ENCODE assay signal across 7 mouse cellular contexts in the genomic region with DNA sequence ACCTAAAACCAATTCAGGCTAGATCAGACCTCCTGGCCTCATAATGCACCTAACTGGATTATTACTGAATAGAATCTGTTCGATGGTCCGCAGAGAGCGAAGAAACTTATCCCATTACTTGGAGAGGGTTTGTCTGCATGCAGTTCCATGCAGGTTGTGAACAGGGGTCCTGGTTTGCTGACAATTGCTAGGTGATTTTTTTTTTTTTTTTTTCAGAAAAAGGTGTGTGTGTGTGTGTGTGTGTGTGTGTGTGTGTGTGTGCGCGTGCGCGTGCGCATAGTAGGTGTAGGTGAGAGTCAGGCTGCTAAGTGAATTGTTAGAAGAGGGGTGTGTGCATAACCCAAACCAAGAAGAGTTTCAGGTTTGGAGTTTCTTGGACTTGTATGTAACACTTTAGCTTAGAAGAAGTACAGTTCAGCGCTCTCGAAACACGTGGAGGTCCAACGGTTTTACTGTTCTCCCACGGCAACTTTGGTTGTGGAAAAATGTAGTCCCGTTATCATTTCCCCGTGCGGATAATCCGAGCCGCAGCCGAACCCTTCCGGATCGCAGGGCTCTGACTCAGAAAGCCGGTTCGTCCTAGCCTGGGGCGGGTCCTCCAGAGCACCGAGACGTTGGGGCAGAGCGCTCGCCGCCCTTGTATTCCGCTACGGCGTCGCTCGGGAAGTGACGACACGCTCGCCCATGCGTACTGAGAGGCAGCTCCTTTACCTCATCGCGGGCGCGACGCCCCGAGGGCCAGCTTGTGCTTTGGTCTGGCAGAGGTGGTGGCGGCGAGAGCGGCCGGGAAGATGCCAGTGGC. TPM values are rescaled to one million over a fixed set of nuclear protein-coding genes. Genes with fewer than 3 reads are reported as not detected.
DNase-seq lines count a peak whose midpoint lies in the region; ATAC-seq lines count a peak whose summit lies in the region.

TSS of gene Cops8 (plus strand) at position 223 of the 802 bp plus-strand sequence.

- peaks cover 16% of the 10 kb centered on the region for H3K36me3 ChIP-seq in intestine, embryonic 15.5 days
- H3K36me3 ChIP-seq in midbrain, embryonic 10.5 days: peaks cover 27% of the 10 kb centered on the region

- 0 out of 2 replicates have a peak, but pooled peaks cover 2% of the 10 kb centered on the region for H3K4me1 ChIP-seq in intestine, embryonic 15.5 days (replicated peaks)
- peaks cover 14% of the 10 kb centered on the region for H3K4me1 ChIP-seq in midbrain, embryonic 10.5 days

- peak; percentile 98 for DNase-seq in adrenal gland, adult 2 months
- peak; percentile 95 for DNase-seq in embryo, embryonic 11.5 days (ENCODE audit: low read depth, low spot score)
- peak; percentile 96 for DNase-seq in gastrocnemius, postnatal 36 days
- DNase-seq in left cerebral cortex, postnatal 25 days (ENCODE audit: low spot score in 2 of 2): peak; percentile 99
- peak; percentile 96 for DNase-seq in midbrain, embryonic 10.5 days (ENCODE audit: low spot score)
- peak; percentile 97 for DNase-seq in right cerebral cortex, postnatal 4 days

- ATAC-seq in intestine, embryonic 15.5 days: peak; percentile 100

- peak within 1 kb of the TSS; percentile 86 for H3K9ac ChIP-seq in intestine, embryonic 15.5 days

- WGBS in intestine, embryonic 15.5 days: 5% methylated on average over 48 of the region's 48 CpGs
- 5% methylated on average over 48 of the region's 48 CpGs for WGBS in midbrain, embryonic 10.5 days

- H3K27ac ChIP-seq in intestine, embryonic 15.5 days: peak within 1 kb of the TSS; percentile 77
- H3K27ac ChIP-seq in midbrain, embryonic 10.5 days (replicated peaks): peak within 1 kb of the TSS; percentile 82

- H3K4me2 ChIP-seq in intestine, embryonic 15.5 days (replicated peaks): peak within 1 kb of the TSS; percentile 57

- no peaks in the 10 kb centered on the region for H3K9me3 ChIP-seq in intestine, embryonic 15.5 days
- no peaks in the 10 kb centered on the region for H3K9me3 ChIP-seq in midbrain, embryonic 10.5 days (replicated peaks)

- no peaks in the 10 kb centered on the region for H3K27me3 ChIP-seq in intestine, embryonic 15.5 days (replicated peaks)
- H3K27me3 ChIP-seq in midbrain, embryonic 10.5 days (ENCODE audit: low read depth, poor library complexity, severe bottlenecking): no peaks in the 10 kb centered on the region

- intact Hi-C loops in gastrocnemius, postnatal 36 days (cut with DNase I): no loop called here
- intact Hi-C loops in left cerebral cortex, postnatal 25 days (cut with DNase I): loop anchor here (5.0 to 10.0 kb wide), 2 partner anchors 354 to 642 kb away; no protein-coding TSS in a partner anchor

- peak within 1 kb of the TSS; percentile 76 for H3K4me3 ChIP-seq in intestine, embryonic 15.5 days (replicated peaks)
- peak within 1 kb of the TSS; percentile 65 for H3K4me3 ChIP-seq in midbrain, embryonic 10.5 days

RNA-seq across cellular contexts. Expression of gene Cops8, which starts in this region (rescaled TPM):
- total RNA-seq in adrenal gland, adult 2 months (2021): 10 to 100 TPM; 76.1 to 87.7 TPM
- polyA plus RNA-seq in adrenal gland, adult 2 months (2012; rRNA removed): 25.8 and 28.5 TPM in 2 replicates
- total RNA-seq in gastrocnemius, postnatal 36 days (2021): 10 to 100 TPM; 78.9 to 89.1 TPM
- 127 and 129 TPM in 2 replicates for polyA plus RNA-seq in intestine, embryonic 15.5 days (2015; fragmentation: Nextera tagmentation; extraction: Ambion mirVana)
- total RNA-seq in left cerebral cortex, postnatal 25 days (2021): 100 to 1,000 TPM; 110 to 130 TPM
- polyA plus RNA-seq in midbrain, embryonic 10.5 days (2016; fragmentation: Nextera tagmentation; extraction: Ambion mirVana): 183 and 199 TPM in 2 replicates

Comparison
In these comparisons a context has a peak if more than half of its experiments do, and no peak if none do; other contexts are left out.
1. Peak in every context shown above with its lines: DNase-seq, ATAC-seq, H3K4me3 ChIP-seq and H3K27ac ChIP-seq.